8 mouse cellular contexts compared by ENCODE assay signal in genomic region chr3:51333234-51333889, GRCm38 (mm10). TPM values are rescaled to one million over a fixed set of nuclear protein-coding genes. Genes with fewer than 3 reads are reported as not detected.
DNase-seq lines count a peak whose midpoint lies in the region; ATAC-seq lines count a peak whose summit lies in the region.

No protein-coding gene starts in this region.

- peak overlapping the region; percentile 31; the same call in 1 of the 2 replicates for H3K4me2 ChIP-seq in kidney, embryonic 16.5 days (replicated peaks; ENCODE audit: low read depth, low read length)

- H3K27me3 ChIP-seq in kidney, embryonic 16.5 days (ENCODE audit: insufficient read depth, low read length) = no peaks in the 10 kb centered on the region

- no peak overlapping the region for H3K4me3 ChIP-seq in kidney, embryonic 16.5 days (ENCODE audit: low read length)

- 0 out of 2 replicates have a peak overlapping the region, but pooled peaks have one; percentile 18 for H3K27ac ChIP-seq in kidney, embryonic 16.5 days (ENCODE audit: low read length)

- no peaks in the 10 kb centered on the region for H3K9me3 ChIP-seq in kidney, embryonic 16.5 days (ENCODE audit: low read length)

- H3K4me1 ChIP-seq in kidney, embryonic 16.5 days (ENCODE audit: insufficient read depth, low read length) = peaks cover 12% of the 10 kb centered on the region

- ATAC-seq in kidney, embryonic 16.5 days (ENCODE audit: low FRiP score, low TSS enrichment) = 0 out of 2 replicates have a peak, but pooled peaks have one; percentile 49

- WGBS in kidney, embryonic 16.5 days = 36% methylated on average over 10 of the region's 10 CpGs

- peak overlapping the region; percentile 38 for H3K9ac ChIP-seq in kidney, embryonic 16.5 days (replicated peaks; ENCODE audit: low read length)

- no peaks in the 10 kb centered on the region for H3K36me3 ChIP-seq in kidney, embryonic 16.5 days (ENCODE audit: insufficient read depth, low read length)

- peak; percentile 30 for DNase-seq in layer of hippocampus, adult 11-12 months (ENCODE audit: low spot score)
- no peak for DNase-seq in layer of hippocampus, postnatal 25 days (ENCODE audit: extremely low spot score in 1 of 2, low spot score in 1 of 2)
- peak; percentile 40 for DNase-seq in adrenal gland, postnatal 25 days
- DNase-seq in heart, adult 8-10 months (ENCODE audit: low spot score) = peak; percentile 53
- peak; percentile 32 for DNase-seq in lung, postnatal 14 days
- DNase-seq in testis, postnatal 10 days (ENCODE audit: low spot score) = peak; percentile 64
- DNase-seq in left cerebral cortex, adult 11 months (ENCODE audit: low spot score) = no peak

RNA-seq across cellular contexts. Expression of gene Elf2, which starts 7.1 kb away (rescaled TPM):
- 10 to 100 TPM; 41.3 to 44.6 TPM for total RNA-seq in layer of hippocampus, postnatal 25 days (2021)
- total RNA-seq in adrenal gland, postnatal 25 days (2021) = 84.4 and 88.0 TPM in 2 replicates
- total RNA-seq in heart, adult 8-10 months (2022) = 10 to 100 TPM; 40.6 to 52.9 (median 50.9) TPM
- polyA plus RNA-seq in kidney, embryonic 16.5 days (2015; fragmentation: Nextera tagmentation; extraction: Ambion mirVana) = 62.9 and 64.4 TPM in 2 replicates

Comparison
In these comparisons a context has a peak if more than half of its experiments do, and no peak if none do; other contexts are left out.
1. DNase-seq: peak in layer of hippocampus, adult 11-12 months (single experiment), adrenal gland, postnatal 25 days (single experiment), heart, adult 8-10 months (single experiment), lung, postnatal 14 days (single experiment) and testis, postnatal 10 days (single experiment); none in layer of hippocampus, postnatal 25 days (0 of 2) and left cerebral cortex, adult 11 months (single experiment).